Mouse (Mus musculus): ENCODE results near the gene Mau2.
"Not testable (repeated sequence)": the region's sequence is repeated elsewhere in the genome, so short reads cannot be mapped to it uniquely, and the experiment has no call there.

Gene Mau2

GRCm38 (mm10) chr8:70042583-70043455 is at the start of gene Mau2, which contains the start of gene Sugp1:
Gene Mau2, minus strand, starts transcription at chr8:70042734.
Gene Sugp1, plus strand, starts transcription at chr8:70042813.
- DNase-seq (ENCODE audit: low read depth), result peak; percentile 99

- no peak for DNase-seq (ENCODE audit: low read depth)
These were observed 46.9 kb upstream of the Mau2 start for GRCm38 (mm10) chr8:70089296-70089960.

- peak; percentile 30 for DNase-seq (ENCODE audit: low read depth)
These were observed 45.5 kb upstream of the Mau2 start for GRCm38 (mm10) chr8:70087836-70088650.

- no peak for DNase-seq (ENCODE audit: low read depth)
These were observed 44.7 kb upstream of the Mau2 start for GRCm38 (mm10) chr8:70087237-70087636.

GRCm38 (mm10) chr8:70086151-70086550 is 43.6 kb upstream of the Mau2 start:
- DNase-seq (ENCODE audit: low read depth), result no peak

GRCm38 (mm10) chr8:70084191-70085065 is 41.9 kb upstream of the Mau2 start:
- no peak for DNase-seq (ENCODE audit: low read depth)

- peak; percentile 81 for DNase-seq (ENCODE audit: low read depth)
These were observed 40.8 kb upstream of the Mau2 start, which contains the start of gene Hapln4 for GRCm38 (mm10) chr8:70083285-70083684. Gene Hapln4, plus strand, starts transcription at chr8:70083457.

- DNase-seq (ENCODE audit: low read depth), result no peak
These were observed 39.4 kb upstream of the Mau2 start for GRCm38 (mm10) chr8:70081976-70082375.

- DNase-seq (ENCODE audit: low read depth), result no peak
These were observed 31.1 kb upstream of the Mau2 start for GRCm38 (mm10) chr8:70073682-70074081.

- no peak for DNase-seq (ENCODE audit: low read depth)
These were observed 30.6 kb upstream of the Mau2 start for GRCm38 (mm10) chr8:70073120-70073519.

- DNase-seq (ENCODE audit: low read depth), result no peak
These were observed 30.0 kb upstream of the Mau2 start, which contains the start of gene Tm6sf2 for GRCm38 (mm10) chr8:70072441-70073069. Gene Tm6sf2, plus strand, starts transcription at chr8:70072924.

- DNase-seq (ENCODE audit: low read depth), result no peak
These were observed 29.4 kb upstream of the Mau2 start for GRCm38 (mm10) chr8:70071836-70072440.

GRCm38 (mm10) chr8:70057721-70058120 is 15.2 kb upstream of the Mau2 start:
- no peak for DNase-seq (ENCODE audit: low read depth)

- not testable (repeated sequence) for DNase-seq (ENCODE audit: low read depth)
These were observed 7.9 kb upstream of the Mau2 start for GRCm38 (mm10) chr8:70050434-70050833.

- no peak for DNase-seq (ENCODE audit: low read depth)
These were observed 7.1 kb upstream of the Mau2 start for GRCm38 (mm10) chr8:70049662-70050061.

GRCm38 (mm10) chr8:70043996-70044395 is 1.5 kb upstream of the Mau2 start:
- no peak for DNase-seq (ENCODE audit: low read depth)

- peak; percentile 25 for DNase-seq (ENCODE audit: low read depth)
These were observed 518 bp downstream of the Mau2 start for GRCm38 (mm10) chr8:70041885-70042546.

GRCm38 (mm10) chr8:70037994-70038393 is 4.5 kb downstream of the Mau2 start:
- DNase-seq (ENCODE audit: low read depth), result no peak

GRCm38 (mm10) chr8:70030255-70030654 is 12.3 kb downstream of the Mau2 start:
- DNase-seq (ENCODE audit: low read depth), result no peak

GRCm38 (mm10) chr8:70026151-70026550 is 16.4 kb downstream of the Mau2 start:
- DNase-seq (ENCODE audit: low read depth), result no peak

Measured in NIH3T3 (cell line).